8 mouse cellular contexts compared by ENCODE assay signal in genomic region chr2:73775683-73776310, GRCm38 (mm10). TPM values are rescaled to one million over a fixed set of nuclear protein-coding genes. Genes with fewer than 3 reads are reported as not detected.
A peak's percentile ranks its signal among the peaks of the same experiment; 100 is the strongest.
DNase-seq lines count a peak whose midpoint lies in the region; ATAC-seq and TF ChIP-seq lines count a peak whose summit lies in the region.

No protein-coding gene starts in this region.

- H3K27me3 ChIP-seq in embryonic facial prominence, embryonic 14.5 days (replicated peaks; ENCODE audit: control insufficient read depth, insufficient read depth, low read length), result peaks cover 10% of the 10 kb centered on the region
- no peaks in the 10 kb centered on the region; the same call in 1 of the 2 replicates for H3K27me3 ChIP-seq in intestine, embryonic 15.5 days (replicated peaks)
- no peaks in the 10 kb centered on the region for H3K27me3 ChIP-seq in neural tube, embryonic 13.5 days

- peak overlapping the region; percentile 85 for H3K4me2 ChIP-seq in embryonic facial prominence, embryonic 14.5 days (ENCODE audit: low read depth, low read length)
- H3K4me2 ChIP-seq in intestine, embryonic 15.5 days (replicated peaks), result peak overlapping the region; percentile 95
- peak overlapping the region; percentile 54 for H3K4me2 ChIP-seq in neural tube, embryonic 13.5 days

- H3K4me3 ChIP-seq in left cerebral cortex, adult 2 months, result peak overlapping the region; percentile 93
- H3K4me3 ChIP-seq in embryonic facial prominence, embryonic 14.5 days (ENCODE audit: low read depth, low read length), result peak overlapping the region; percentile 83
- H3K4me3 ChIP-seq in intestine, embryonic 15.5 days (replicated peaks), result peak overlapping the region; percentile 91
- H3K4me3 ChIP-seq in neural tube, embryonic 13.5 days, result peak overlapping the region; percentile 79

- H3K4me1 ChIP-seq in embryonic facial prominence, embryonic 14.5 days (ENCODE audit: control insufficient read depth, insufficient read depth, low read length), result peaks cover 7% of the 10 kb centered on the region; the same call in 1 of the 2 replicates
- peaks cover 4% of the 10 kb centered on the region; the same call in 1 of the 2 replicates for H3K4me1 ChIP-seq in intestine, embryonic 15.5 days (replicated peaks)
- peaks cover 49% of the 10 kb centered on the region for H3K4me1 ChIP-seq in neural tube, embryonic 13.5 days (replicated peaks)

- TF ChIP-seq CTCF in left cerebral cortex, adult 2 months (IDR thresholded peaks at IDR 0.05), result no peak

- no peak for DNase-seq in left cerebral cortex, adult 2 months (ENCODE audit: extremely low spot score in 1 of 2, low spot score in 2 of 2)
- DNase-seq in left cerebral cortex, adult 11 months (ENCODE audit: low spot score), result no peak
- DNase-seq in embryonic facial prominence, embryonic 14.5 days (ENCODE audit: low spot score), result no peak
- no peak for DNase-seq in ovary, postnatal 14 days (ENCODE audit: low spot score)
- no peak for DNase-seq in urinary bladder, postnatal 14 days (ENCODE audit: low spot score)
- DNase-seq in thymus, postnatal 0 days (ENCODE audit: low spot score), result no peak

- WGBS in embryonic facial prominence, embryonic 14.5 days, result under 1% methylated on average over 22 of the region's 22 CpGs
- 1% methylated on average over 22 of the region's 22 CpGs for WGBS in intestine, embryonic 15.5 days
- WGBS in neural tube, embryonic 13.5 days, result 0% methylated on average over 22 of the region's 22 CpGs

- H3K9me3 ChIP-seq in embryonic facial prominence, embryonic 14.5 days (ENCODE audit: control insufficient read depth, low read length), result no peaks in the 10 kb centered on the region
- no peaks in the 10 kb centered on the region for H3K9me3 ChIP-seq in intestine, embryonic 15.5 days
- no peaks in the 10 kb centered on the region for H3K9me3 ChIP-seq in neural tube, embryonic 13.5 days

- peak overlapping the region; percentile 87 for H3K27ac ChIP-seq in left cerebral cortex, adult 2 months
- H3K27ac ChIP-seq in embryonic facial prominence, embryonic 14.5 days (replicated peaks; ENCODE audit: low read depth, low read length), result no peak overlapping the region
- no peak overlapping the region for H3K27ac ChIP-seq in intestine, embryonic 15.5 days
- peak overlapping the region; percentile 94 for H3K27ac ChIP-seq in neural tube, embryonic 13.5 days (replicated peaks)

- ATAC-seq in embryonic facial prominence, embryonic 14.5 days (ENCODE audit: low read depth), result no peak
- ATAC-seq in intestine, embryonic 15.5 days, result no peak
- peak; percentile 10; the same call in 1 of the 2 replicates for ATAC-seq in neural tube, embryonic 13.5 days (ENCODE audit: low read depth)

- H3K9ac ChIP-seq in embryonic facial prominence, embryonic 14.5 days (ENCODE audit: low read depth, low read length), result peak overlapping the region; percentile 84
- peak overlapping the region; percentile 70 for H3K9ac ChIP-seq in intestine, embryonic 15.5 days
- H3K9ac ChIP-seq in neural tube, embryonic 13.5 days, result peak overlapping the region; percentile 93

- intact Hi-C loops in left cerebral cortex, adult 2 months (cut with DNase I), result loop anchor here (5.0 to 10.0 kb wide), 2 partner anchors 117 to 219 kb away; partner anchors contain the start of gene Atf2

- no peaks in the 10 kb centered on the region for H3K36me3 ChIP-seq in embryonic facial prominence, embryonic 14.5 days (ENCODE audit: control insufficient read depth, insufficient read depth, low read length)
- no peaks in the 10 kb centered on the region for H3K36me3 ChIP-seq in intestine, embryonic 15.5 days
- H3K36me3 ChIP-seq in neural tube, embryonic 13.5 days, result no peaks in the 10 kb centered on the region

RNA-seq across cellular contexts. Expression of gene Chn1, which starts 0.7 kb away (rescaled TPM):
- 1,000 to 10,000 TPM; 1,492 to 1,637 TPM for total RNA-seq in left cerebral cortex, adult 2 months (2021)
- 35.5 and 36.0 TPM in 2 replicates for polyA plus RNA-seq in embryonic facial prominence, embryonic 14.5 days (2014; fragmentation: Nextera tagmentation; extraction: Ambion mirVana)
- 15.9 and 16.9 TPM in 2 replicates for polyA plus RNA-seq in intestine, embryonic 15.5 days (2015; fragmentation: Nextera tagmentation; extraction: Ambion mirVana)
- 114 and 122 TPM in 2 replicates for polyA plus RNA-seq in neural tube, embryonic 13.5 days (2015; fragmentation: Nextera tagmentation; extraction: Ambion mirVana)
- polyA plus RNA-seq in thymus, postnatal 0 days (2015; fragmentation: Nextera tagmentation; extraction: Ambion mirVana), result 1.2 and 1.7 TPM in 2 replicates

Comparison
In these comparisons a context has a peak if more than half of its experiments do, and no peak if none do; other contexts are left out.
1. H3K27ac ChIP-seq: peak in left cerebral cortex, adult 2 months (single experiment) and neural tube, embryonic 13.5 days (single experiment); none in embryonic facial prominence, embryonic 14.5 days (single experiment) and intestine, embryonic 15.5 days (single experiment).
2. Peak in every context shown above with its lines, with median percentiles within 50 percentile points of each other: H3K4me3 ChIP-seq, H3K4me2 ChIP-seq and H3K9ac ChIP-seq.